Mouse (Mus musculus) monocyte, adult 2 months (primary cell): ENCODE data around the gene Cemip.
"Not testable (repeated sequence)": the region's sequence is repeated elsewhere in the genome, so short reads cannot be mapped to it uniquely, and the experiment has no call there.

Source experiments
- DNase-seq, 2 experiments: peaks; one replicate each; pipeline ENCODE4 v3.0.0; 2022; ENCODE audit warnings: low spot score in 2 of 2, low read depth in 1 of 2

The Cemip gene

GRCm38 (mm10) chr7:84086039-84086829 lies at the start of gene Cemip:
Gene Cemip (minus strand): TSS chr7:84086502.
- no peak for DNase-seq

DNA sequence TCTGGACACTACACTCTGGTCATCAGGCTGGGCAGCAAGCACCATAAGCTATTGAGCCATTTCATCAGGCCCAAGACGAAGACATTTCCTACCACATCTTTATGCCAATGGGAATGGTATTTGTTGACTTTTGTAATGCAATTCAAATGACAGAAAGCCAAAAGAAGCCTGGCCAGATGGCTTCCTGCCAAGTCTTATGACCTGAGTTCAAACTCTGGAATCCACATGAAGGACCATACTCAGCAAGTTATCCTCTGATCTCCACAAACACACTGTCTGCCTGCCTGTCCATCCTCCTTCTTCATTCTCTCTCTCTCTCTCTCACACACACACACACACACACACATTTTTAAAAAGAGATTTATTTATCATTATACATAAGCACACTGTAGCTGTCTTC lies 46.4 kb upstream of the Cemip start:
- DNase-seq: no peak

GRCm38 (mm10) chr7:84131736-84132135 lies 45.4 kb upstream of the Cemip start:
- no peak for DNase-seq

DNA sequence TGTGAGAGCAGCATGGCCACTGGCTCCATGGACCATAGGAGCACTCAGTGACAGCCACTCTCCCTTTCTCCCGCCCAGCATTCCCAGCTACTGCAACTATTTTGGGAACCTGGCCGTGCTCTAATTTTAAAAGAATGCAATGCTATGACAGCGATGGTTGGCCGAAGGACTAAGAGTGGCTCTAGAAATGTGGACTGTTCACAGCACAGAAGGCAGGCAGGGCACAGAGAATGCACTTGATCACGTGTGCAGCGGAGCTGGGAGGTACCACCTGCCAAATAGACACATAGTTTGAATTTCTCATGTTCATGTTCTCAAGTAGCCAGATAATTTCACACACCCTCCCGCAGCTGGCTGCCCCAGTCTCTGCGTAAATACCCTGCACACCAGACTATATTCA lies 42.4 kb upstream of the Cemip start:
- no peak for DNase-seq

DNA sequence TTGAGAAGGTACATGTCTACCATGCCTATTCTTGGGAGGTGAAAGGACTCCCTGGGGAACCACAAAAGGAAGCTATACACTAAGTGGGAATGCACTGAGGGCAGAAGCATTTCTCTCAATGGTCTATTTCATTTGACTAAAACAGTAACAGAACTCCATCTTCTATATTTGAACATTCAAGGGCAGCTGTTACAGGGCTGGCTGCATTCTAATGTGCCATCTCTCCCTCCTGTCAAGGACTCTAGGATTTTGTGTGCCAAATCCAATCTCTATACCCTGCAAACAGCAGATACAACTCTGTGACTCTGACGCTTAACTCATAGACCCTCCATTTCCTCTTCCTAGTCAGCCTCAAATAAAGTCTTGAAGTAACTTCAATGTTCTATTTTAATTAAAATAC lies 39.4 kb upstream of the Cemip start:
- no peak for DNase-seq

DNA sequence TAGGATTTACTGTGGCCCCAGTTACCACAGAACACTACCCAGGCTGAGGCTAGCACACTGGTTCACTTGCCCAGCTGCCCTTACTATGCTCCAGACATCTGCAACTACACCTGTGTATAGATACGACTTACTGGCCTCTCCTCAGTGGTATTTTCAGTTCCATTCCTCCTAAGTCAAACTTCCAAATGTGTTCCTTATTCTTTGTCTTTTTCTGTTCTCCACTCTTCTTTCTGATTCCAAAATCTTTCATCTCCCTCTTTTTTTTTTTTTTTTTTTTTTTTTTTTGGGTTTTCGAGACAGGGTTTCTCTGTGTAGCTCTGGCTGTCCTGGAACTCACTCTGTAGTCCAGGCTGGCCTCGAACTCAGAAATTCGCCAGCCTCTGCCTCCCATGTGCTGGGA lies 37.3 kb upstream of the Cemip start:
- DNase-seq: not testable (repeated sequence)

GRCm38 (mm10) chr7:84121778-84122177 lies 35.5 kb upstream of the Cemip start:
- no peak for DNase-seq

- no peak for DNase-seq
Observed at GRCm38 (mm10) chr7:84120142-84120760, 33.9 kb upstream of the Cemip start.

GRCm38 (mm10) chr7:84119216-84120105 lies 33.2 kb upstream of the Cemip start:
- no peak for DNase-seq

- no peak for DNase-seq
Observed at GRCm38 (mm10) chr7:84117543-84118122, 31.3 kb upstream of the Cemip start.

DNA sequence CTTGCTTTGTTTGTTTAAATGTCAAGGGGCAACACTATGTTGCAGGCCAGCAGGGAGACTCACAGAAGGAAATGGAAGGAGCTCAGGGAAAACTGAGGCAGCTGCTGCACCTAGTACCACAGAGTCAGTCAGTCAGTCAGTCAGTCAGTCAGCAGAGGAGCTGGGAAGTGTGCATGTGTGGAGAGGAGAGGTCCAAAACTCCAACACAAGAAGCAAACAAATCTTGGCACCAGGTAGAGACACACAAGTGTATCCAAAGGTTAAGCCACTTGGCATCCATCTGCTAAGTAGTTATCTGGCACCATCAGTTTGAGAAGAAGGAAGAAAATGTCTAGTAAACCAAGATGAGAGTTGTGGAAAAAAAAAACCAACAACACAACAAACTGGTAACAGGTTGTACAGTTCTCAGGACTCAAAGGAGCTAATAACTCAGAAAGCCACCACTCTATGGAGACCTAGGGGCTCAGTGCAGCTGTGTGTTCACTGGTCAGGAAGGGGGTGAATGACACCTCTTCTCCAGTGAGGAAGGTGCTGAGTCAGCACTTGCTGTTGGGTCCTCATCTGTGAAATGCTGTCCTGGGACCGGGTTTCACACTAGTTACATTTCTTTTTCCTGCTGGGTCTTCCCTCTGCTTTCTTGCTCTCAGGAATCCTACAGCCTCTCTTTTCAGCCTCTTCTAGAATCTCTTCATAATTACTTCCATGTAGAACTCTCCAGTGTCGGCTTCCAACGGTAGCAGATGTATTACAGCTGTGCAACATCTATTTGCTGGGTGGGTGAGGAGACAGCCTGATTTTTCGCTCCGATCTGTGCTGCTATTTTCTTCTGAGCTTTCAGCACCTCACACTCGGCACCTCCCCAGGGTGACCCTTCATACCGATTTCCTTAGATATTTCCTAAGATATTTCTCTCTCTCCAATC lies 30.6 kb upstream of the Cemip start:
- no peak for DNase-seq

GRCm38 (mm10) chr7:84115385-84115784 lies 29.1 kb upstream of the Cemip start:
- no peak for DNase-seq

GRCm38 (mm10) chr7:84114775-84115174 lies 28.5 kb upstream of the Cemip start:
- DNase-seq: no peak

DNA sequence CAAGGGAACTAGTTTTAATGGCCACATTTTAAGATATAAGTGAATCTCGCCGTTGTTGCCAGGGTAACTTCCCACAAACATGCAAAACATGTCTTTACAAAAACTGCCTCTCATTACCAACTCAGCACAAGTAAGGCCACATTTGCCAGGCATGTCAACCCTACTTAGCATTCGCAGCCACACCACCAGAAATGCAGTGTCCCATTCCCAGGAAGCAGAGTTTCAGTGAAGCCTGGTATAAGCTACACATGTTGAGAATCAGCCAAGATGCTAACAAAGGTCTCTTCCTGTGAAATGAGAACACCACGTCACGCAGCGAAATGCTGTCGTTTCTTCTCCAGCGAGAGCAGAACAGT lies 26.7 kb upstream of the Cemip start:
- no peak for DNase-seq

GRCm38 (mm10) chr7:84112351-84113034 lies 26.2 kb upstream of the Cemip start:
- DNase-seq: no peak

- DNase-seq: no peak
Observed at GRCm38 (mm10) chr7:84111716-84112350, 25.5 kb upstream of the Cemip start.

GRCm38 (mm10) chr7:84106942-84107341 lies 20.6 kb upstream of the Cemip start:
- no peak for DNase-seq

GRCm38 (mm10) chr7:84102589-84102988 lies 16.3 kb upstream of the Cemip start:
- DNase-seq: no peak

DNA sequence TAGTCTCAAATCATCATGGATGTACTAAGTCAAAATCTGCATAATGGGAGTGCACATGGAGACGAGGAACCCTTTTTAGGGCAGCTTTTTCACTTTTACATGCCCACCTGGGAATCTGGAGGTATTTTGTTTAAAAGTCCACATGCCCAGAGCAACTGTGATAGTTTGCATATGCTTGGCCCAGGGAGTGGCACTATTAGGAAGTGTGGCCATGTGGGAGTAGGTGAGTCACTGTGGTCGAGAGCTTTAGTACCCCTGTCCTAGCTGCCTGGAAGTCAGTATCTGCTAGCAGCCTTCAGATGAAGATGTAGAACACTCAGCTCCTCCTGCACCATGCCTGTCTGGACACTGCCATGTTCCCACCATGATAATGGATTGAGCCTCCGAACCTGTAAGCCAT lies 14.4 kb upstream of the Cemip start:
- DNase-seq: no peak
